Mouse (Mus musculus) heart, adult 2 months (tissue): ENCODE results near the gene Sgip1. TPM values are rescaled to one million over a fixed set of nuclear protein-coding genes. Genes with fewer than 3 reads are reported as not detected.

Experiments
- DNase-seq, 2 experiments: peaks; one replicate each; pipeline ENCODE4 v3.0.0; 2021
- H3K27ac ChIP-seq: fragments of 200-600 bp; 2 replicates; pipeline ENCODE4 v1.8.1; 2022
- H3K27me3 ChIP-seq: fragments of 200-500 bp; 2 replicates; pipeline ENCODE4 v1.6.1; 2012; ENCODE audit warnings: mild to moderate bottlenecking, low read length, inconsistent platforms, mixed read lengths; ENCODE audit not compliant: control insufficient read depth, insufficient read depth
- H3K36me3 ChIP-seq: fragments of 200-500 bp; 2 replicates; pipeline ENCODE4 v1.6.1; 2012; ENCODE audit warnings: low read length, inconsistent platforms; ENCODE audit not compliant: control insufficient read depth, insufficient read depth
- H3K4me1 ChIP-seq: fragments of 200-500 bp; 2 replicates; pipeline ENCODE4 v1.6.1; 2011; ENCODE audit warnings: low read length; ENCODE audit not compliant: control insufficient read depth, insufficient read depth
- H3K4me3 ChIP-seq: fragments of 200-600 bp; 2 replicates; pipeline ENCODE4 v1.8.1; 2022
- H3K79me2 ChIP-seq: fragments of 200-500 bp; replicated peaks from 2 replicates; pipeline ENCODE4 v1.6.1; 2012; ENCODE audit warnings: mild to moderate bottlenecking, inconsistent platforms, low read length, moderate library complexity, mixed read lengths; ENCODE audit not compliant: control insufficient read depth, insufficient read depth
- H3K9ac ChIP-seq: fragments of 200-500 bp; 2 replicates; pipeline ENCODE4 v1.6.1; 2012; ENCODE audit warnings: low read depth, mild to moderate bottlenecking, control low read depth, inconsistent platforms, low read length, mixed read lengths
- CTCF ChIP-seq: fragments of 200-600 bp; IDR thresholded peaks from 2 replicates; pipeline ENCODE4 v1.8.1; 2022; ENCODE audit warnings: antibody characterized with exemption, mild to moderate bottlenecking, moderate library complexity
- EP300 ChIP-seq: fragments of 200-500 bp; IDR thresholded peaks from 2 replicates; pipeline ENCODE4 v1.6.1; 2011; ENCODE audit warnings: low read depth, low read length, control low read depth; ENCODE audit not compliant: insufficient read depth
- POLR2A ChIP-seq: fragments of 200-500 bp; IDR thresholded peaks from 2 replicates; pipeline ENCODE4 v1.6.1; 2011; ENCODE audit warnings: mild to moderate bottlenecking, low read depth, low read length, control low read depth; ENCODE audit not compliant: insufficient read depth
- WGBS: fragments of 180-500 bp; shearing (Covaris S2); methylation state at CpG from one replicate; pipeline ENCODE4 v1.1.7; 2018; 5-methylcytosine and 5-hydroxymethylcytosine counted together
- intact Hi-C: fragments of 180-260 bp; cut with DNase I; formaldehyde crosslinking; loops from one replicate; pipeline ENCODE4 v1.15.1; 2025
- polyA plus RNA-seq: library from polyadenylated mRNA; depleted of rRNA; stranded (reverse); fragments of >200 nt; gene quantifications from 2 replicates; pipeline ENCODE4 v1.2.3, GENCODE M21; 2012
- total RNA-seq, 2 experiments: library from RNA; stranded (reverse); gene quantifications; 2 replicates each; pipeline ENCODE4 v1.2.3; 2021

Gene Sgip1
- total and polyA plus RNA-seq, 3 experiments: 0.57 to 2.0 (median 1.7) TPM

- Histone ChIP-seq H3K27me3 (no peaks in the 10 kb centered on the region), H3K27ac (no peak overlapping the region), H3K79me2 (no peaks in the 10 kb centered on the region), H3K4me3 (no peak overlapping the region), H3K36me3 (no peaks in the 10 kb centered on the region), H3K4me1 (no peaks in the 10 kb centered on the region), H3K9ac (no peak overlapping the region)
- WGBS: 76% methylated on average over 5 of the region's 5 CpGs
- no peak for DNase-seq
- intact Hi-C loops: no loop called here
- TF ChIP-seq CTCF: no peak
- TF ChIP-seq EP300: no peak
- no peak for TF ChIP-seq POLR2A
Measured at GRCm38 (mm10) chr4:102852808-102853207, 111.7 kb downstream of the Sgip1 start.

- Histone ChIP-seq H3K4me3 (no peak overlapping the region), H3K36me3 (no peaks in the 10 kb centered on the region), H3K9ac (no peak overlapping the region), H3K27ac (no peak overlapping the region), H3K79me2 (no peaks in the 10 kb centered on the region), H3K27me3 (no peaks in the 10 kb centered on the region), H3K4me1 (no peaks in the 10 kb centered on the region)
- intact Hi-C loops: no loop called here
- WGBS: 62% methylated on average over 9 of the region's 9 CpGs
- TF ChIP-seq CTCF (no peak), POLR2A (no peak), EP300 (no peak)
- DNase-seq: no peak
Measured at GRCm38 (mm10) chr4:102853330-102854022, 112.4 kb downstream of the Sgip1 start.

- Histone ChIP-seq H3K79me2 (no peaks in the 10 kb centered on the region), H3K9ac (no peak overlapping the region), H3K4me1 (no peaks in the 10 kb centered on the region), H3K27me3 (no peaks in the 10 kb centered on the region), H3K36me3 (no peaks in the 10 kb centered on the region), H3K27ac (no peak overlapping the region), H3K4me3 (no peak overlapping the region)
- TF ChIP-seq POLR2A: no peak
- TF ChIP-seq EP300: no peak
- no peak for TF ChIP-seq CTCF
- intact Hi-C loops: no loop called here
- no peak for DNase-seq
- 81% methylated on average over 10 of the region's 10 CpGs for WGBS
Measured at GRCm38 (mm10) chr4:102854928-102855892, 114.1 kb downstream of the Sgip1 start.

- Histone ChIP-seq H3K4me3 (no peak overlapping the region), H3K27me3 (no peaks in the 10 kb centered on the region), H3K36me3 (no peaks in the 10 kb centered on the region), H3K4me1 (no peaks in the 10 kb centered on the region), H3K27ac (no peak overlapping the region), H3K9ac (no peak overlapping the region), H3K79me2 (no peaks in the 10 kb centered on the region)
- TF ChIP-seq POLR2A: no peak
- no peak for TF ChIP-seq EP300
- no peak for TF ChIP-seq CTCF
- 58% methylated on average over 7 of the region's 7 CpGs for WGBS
- DNase-seq: no peak
- intact Hi-C loops: no loop called here
Measured at GRCm38 (mm10) chr4:102856086-102856485, 115.0 kb downstream of the Sgip1 start.

- Histone ChIP-seq H3K27me3 (no peaks in the 10 kb centered on the region), H3K9ac (no peak overlapping the region), H3K27ac (no peak overlapping the region), H3K36me3 (no peaks in the 10 kb centered on the region), H3K4me3 (no peak overlapping the region), H3K4me1 (no peaks in the 10 kb centered on the region), H3K79me2 (no peaks in the 10 kb centered on the region)
- DNase-seq: no peak
- no peak for TF ChIP-seq POLR2A
- TF ChIP-seq CTCF: peak; percentile 48
- WGBS: 90% methylated on average over 15 of the region's 15 CpGs
- intact Hi-C loops: no loop called here
Measured at GRCm38 (mm10) chr4:102859259-102860194, 118.4 kb downstream of the Sgip1 start.
